Mouse (Mus musculus): ENCODE data around the gene Arhgap22. TPM values are rescaled to one million over a fixed set of nuclear protein-coding genes. Genes with fewer than 3 reads are reported as not detected.

Gene Arhgap22
- polyA plus RNA-seq, 1 experiment from 2014 or later = 6.7 TPM

- Histone ChIP-seq H3K4me1 (ENCODE audit: insufficient read depth) (peaks cover 13% of the 10 kb centered on the region), H3K4me2 (no peak overlapping the region), H3K27me3 (ENCODE audit: insufficient read depth, low read length) (0 out of 2 replicates have a peak, but pooled peaks cover 4% of the 10 kb centered on the region), H3K36me3 (ENCODE audit: insufficient read depth) (no peaks in the 10 kb centered on the region), H3K9ac (no peak overlapping the region), H3K27ac (ENCODE audit: low read depth) (no peak overlapping the region), H3K4me3 (ENCODE audit: low read depth, low read length) (no peak overlapping the region), H3K9me3 (ENCODE audit: low read depth, low read length) (no peaks in the 10 kb centered on the region)
- ATAC-seq (ENCODE audit: insufficient read depth) = no peak
- peak; percentile 55 for DNase-seq
- WGBS = 43% methylated on average over 4 of the region's 4 CpGs
- TF ChIP-seq CTCF (IDR thresholded peaks at IDR 0.05; ENCODE audit: low read depth) = peak; percentile 26; the same call in 1 of the 2 replicates
Measured at GRCm38 (mm10) chr14:33315771-33316170, 101.9 kb downstream of the Arhgap22 start.

GRCm38 (mm10) chr14:33317946-33318345, 104.1 kb downstream of the Arhgap22 start:
- no peak overlapping the region for H3K9ac ChIP-seq
- H3K4me2 ChIP-seq = peak overlapping the region; percentile 12; the same call in 1 of the 2 replicates
- no peak for TF ChIP-seq CTCF (IDR thresholded peaks at IDR 0.05; ENCODE audit: low read depth)
- peaks cover 24% of the 10 kb centered on the region for H3K4me1 ChIP-seq (ENCODE audit: insufficient read depth)
- H3K27ac ChIP-seq (ENCODE audit: low read depth) = peak overlapping the region; percentile 73
- H3K9me3 ChIP-seq (ENCODE audit: low read depth, low read length) = no peaks in the 10 kb centered on the region
- ATAC-seq (ENCODE audit: insufficient read depth) (no peak), DNase-seq (peak; percentile 80)
- H3K36me3 ChIP-seq (ENCODE audit: insufficient read depth) = no peaks in the 10 kb centered on the region
- 0 out of 2 replicates have a peak, but pooled peaks cover 4% of the 10 kb centered on the region for H3K27me3 ChIP-seq (ENCODE audit: insufficient read depth, low read length)
- 24% methylated on average over 6 of the region's 6 CpGs for WGBS
- H3K4me3 ChIP-seq (ENCODE audit: low read depth, low read length) = no peak overlapping the region

GRCm38 (mm10) chr14:33319541-33320521, 106.0 kb downstream of the Arhgap22 start:
- 0 out of 2 replicates have a peak, but pooled peaks cover 4% of the 10 kb centered on the region for H3K27me3 ChIP-seq (ENCODE audit: insufficient read depth, low read length)
- H3K27ac ChIP-seq (ENCODE audit: low read depth) = peak overlapping the region; percentile 75
- TF ChIP-seq CTCF (IDR thresholded peaks at IDR 0.05; ENCODE audit: low read depth) = peak; percentile 75
- peak overlapping the region; percentile 56 for H3K9ac ChIP-seq
- ATAC-seq (ENCODE audit: insufficient read depth) = peak; percentile 75
- H3K9me3 ChIP-seq (ENCODE audit: low read depth, low read length) = no peaks in the 10 kb centered on the region
- H3K4me3 ChIP-seq (ENCODE audit: low read depth, low read length) = peak overlapping the region; percentile 60
- H3K4me2 ChIP-seq = peak overlapping the region; percentile 100
- under 1% methylated on average over 98 of the region's 106 CpGs for WGBS
- H3K4me1 ChIP-seq (ENCODE audit: insufficient read depth) = peaks cover 24% of the 10 kb centered on the region
- H3K36me3 ChIP-seq (ENCODE audit: insufficient read depth) = no peaks in the 10 kb centered on the region
- DNase-seq = peak; percentile 90

GRCm38 (mm10) chr14:33320856-33321255, 107.0 kb downstream of the Arhgap22 start:
- ATAC-seq (ENCODE audit: insufficient read depth) (no peak), DNase-seq (peak; percentile 69)
- Histone ChIP-seq H3K4me3 (ENCODE audit: low read depth, low read length) (peak overlapping the region; percentile 60), H3K9me3 (ENCODE audit: low read depth, low read length) (no peaks in the 10 kb centered on the region), H3K36me3 (ENCODE audit: insufficient read depth) (no peaks in the 10 kb centered on the region), H3K27ac (ENCODE audit: low read depth) (peak overlapping the region; percentile 75), H3K9ac (peak overlapping the region; percentile 23; the same call in 1 of the 2 replicates), H3K4me1 (ENCODE audit: insufficient read depth) (peaks cover 24% of the 10 kb centered on the region), H3K27me3 (ENCODE audit: insufficient read depth, low read length) (0 out of 2 replicates have a peak, but pooled peaks cover 4% of the 10 kb centered on the region), H3K4me2 (peak overlapping the region; percentile 100)
- no peak for TF ChIP-seq CTCF (IDR thresholded peaks at IDR 0.05; ENCODE audit: low read depth)
- 8% methylated on average over 7 of the region's 7 CpGs for WGBS

GRCm38 (mm10) chr14:33322661-33323088, 108.8 kb downstream of the Arhgap22 start:
- peak; percentile 77 for TF ChIP-seq CTCF (IDR thresholded peaks at IDR 0.05; ENCODE audit: low read depth)
- peaks cover 24% of the 10 kb centered on the region for H3K4me1 ChIP-seq (ENCODE audit: insufficient read depth)
- no peak overlapping the region for H3K4me3 ChIP-seq (ENCODE audit: low read depth, low read length)
- WGBS = 23% methylated on average over 7 of the region's 7 CpGs
- H3K4me2 ChIP-seq = no peak overlapping the region
- ATAC-seq (ENCODE audit: insufficient read depth) (no peak), DNase-seq (peak; percentile 90)
- H3K9ac ChIP-seq = no peak overlapping the region
- no peaks in the 10 kb centered on the region for H3K36me3 ChIP-seq (ENCODE audit: insufficient read depth)
- H3K27me3 ChIP-seq (ENCODE audit: insufficient read depth, low read length) = 0 out of 2 replicates have a peak, but pooled peaks cover 4% of the 10 kb centered on the region
- H3K9me3 ChIP-seq (ENCODE audit: low read depth, low read length) = no peaks in the 10 kb centered on the region
- no peak overlapping the region for H3K27ac ChIP-seq (ENCODE audit: low read depth)

- 62% methylated on average over 6 of the region's 6 CpGs for WGBS
- H3K36me3 ChIP-seq (ENCODE audit: insufficient read depth) = no peaks in the 10 kb centered on the region
- TF ChIP-seq CTCF (IDR thresholded peaks at IDR 0.05; ENCODE audit: low read depth) = no peak
- DNase-seq (no peak), ATAC-seq (ENCODE audit: insufficient read depth) (no peak)
- no peaks in the 10 kb centered on the region for H3K9me3 ChIP-seq (ENCODE audit: low read depth, low read length)
- H3K27ac ChIP-seq (ENCODE audit: low read depth) = no peak overlapping the region
- H3K27me3 ChIP-seq (ENCODE audit: insufficient read depth, low read length) = 0 out of 2 replicates have a peak, but pooled peaks cover 4% of the 10 kb centered on the region
- no peak overlapping the region for H3K9ac ChIP-seq
- H3K4me1 ChIP-seq (ENCODE audit: insufficient read depth) = peaks cover 16% of the 10 kb centered on the region; the same call in 1 of the 2 replicates
- no peak overlapping the region for H3K4me3 ChIP-seq (ENCODE audit: low read depth, low read length)
- H3K4me2 ChIP-seq = no peak overlapping the region
Measured at GRCm38 (mm10) chr14:33324556-33324955, 110.7 kb downstream of the Arhgap22 start.

- no peak for TF ChIP-seq CTCF (IDR thresholded peaks at IDR 0.05; ENCODE audit: low read depth)
- Histone ChIP-seq H3K9ac (no peak overlapping the region), H3K27me3 (ENCODE audit: insufficient read depth, low read length) (no peaks in the 10 kb centered on the region), H3K36me3 (ENCODE audit: insufficient read depth) (no peaks in the 10 kb centered on the region), H3K9me3 (ENCODE audit: low read depth, low read length) (no peaks in the 10 kb centered on the region), H3K4me3 (ENCODE audit: low read depth, low read length) (no peak overlapping the region), H3K4me2 (no peak overlapping the region), H3K4me1 (ENCODE audit: insufficient read depth) (peaks cover 4% of the 10 kb centered on the region; the same call in 1 of the 2 replicates), H3K27ac (ENCODE audit: low read depth) (no peak overlapping the region)
- DNase-seq (no peak), ATAC-seq (ENCODE audit: insufficient read depth) (no peak)
- 53% methylated on average over 5 of the region's 5 CpGs for WGBS
Measured at GRCm38 (mm10) chr14:33328369-33328768, 114.5 kb downstream of the Arhgap22 start.
